Mouse (Mus musculus) T-helper 2 cell (primary cell): Measurements from ENCODE around the gene Gm7694.

ENCODE experiments used
- in situ Hi-C: fragments of 300-600 bp; cut with MboI, MseI; formaldehyde crosslinking; loops from one replicate; pipeline ENCODE4 v1.15.1; 2025; ENCODE audit warnings: high pct_unique_total_duplicates

Gene Gm7694

GRCm38 (mm10) chr1:170282415-170283129 lies 23.6 kb downstream of the Gm7694 start:
- in situ Hi-C loops, result no loop called here

GRCm38 (mm10) chr1:170277016-170277415 lies 29.1 kb downstream of the Gm7694 start, which contains the start of gene Sh2d1b1:
Gene Sh2d1b1, plus strand, starts transcription at chr1:170277320.
- in situ Hi-C loops, result no loop called here

GRCm38 (mm10) chr1:170273252-170273651 lies 32.9 kb downstream of the Gm7694 start:
- in situ Hi-C loops, result no loop called here

- in situ Hi-C loops, result no loop called here
Observed at GRCm38 (mm10) chr1:170270696-170271095, 35.4 kb downstream of the Gm7694 start.

GRCm38 (mm10) chr1:170270281-170270680 lies 35.9 kb downstream of the Gm7694 start:
- in situ Hi-C loops, result no loop called here

GRCm38 (mm10) chr1:170255560-170255910 lies 50.6 kb downstream of the Gm7694 start:
- in situ Hi-C loops, result no loop called here

- in situ Hi-C loops, result no loop called here
Observed at GRCm38 (mm10) chr1:170254893-170255559, 51.1 kb downstream of the Gm7694 start.
